ENCODE assay signal across 13 mouse cellular contexts in the genomic region with DNA sequence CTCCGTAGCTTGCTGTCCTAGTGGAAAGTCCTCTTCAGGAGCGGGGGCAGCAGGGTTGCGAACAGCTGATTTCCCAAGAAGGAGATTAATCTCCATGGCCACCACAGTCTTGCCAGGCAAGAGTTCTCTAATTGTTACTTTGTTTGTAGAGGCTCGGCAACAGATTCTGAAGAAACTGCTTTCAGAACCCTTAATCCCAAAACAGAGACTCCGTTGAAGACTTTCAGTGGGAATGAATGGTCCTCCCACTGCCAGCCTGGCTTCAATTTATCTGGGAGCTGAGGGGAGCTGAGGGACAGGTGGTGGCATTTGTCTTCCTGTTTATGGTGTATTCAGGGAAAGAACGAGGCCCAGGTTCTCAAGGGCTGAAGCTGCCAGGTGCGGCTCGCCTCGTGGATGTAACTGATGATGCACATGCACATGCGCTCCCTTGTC.
DNase-seq lines count a peak whose midpoint lies in the region; ATAC-seq and TF ChIP-seq lines count a peak whose summit lies in the region.
"Had no signal": no experiment of that assay in that cellular context is flagged by ENCODE, and none has a peak within 500 bp of the region (broad histone marks: within the 10 kb centered on the region; RNA-seq: fewer than 3 reads in every experiment).

No protein-coding gene starts in this region.

- 35% methylated on average over 10 of the region's 10 CpGs for WGBS in hindbrain, postnatal 0 days
- 69% methylated on average over 10 of the region's 10 CpGs for WGBS in hindbrain, embryonic 12.5 days
- whole genome bisulfite sequencing in forebrain, embryonic 16.5 days, result 29% methylated on average over 10 of the region's 10 CpGs

- TF ChIP-seq CTCF in hindbrain, postnatal 0 days (IDR thresholded peaks at IDR 0.05; ENCODE audit: low read depth), result no peak
- TF ChIP-seq CTCF in testis, adult 2 months (IDR thresholded peaks at IDR 0.05; ENCODE audit: control insufficient read depth, insufficient read depth, insufficient replicate concordance, low read depth, low read length), result no peak

- no peaks in the 10 kb centered on the region for H3K9me3 ChIP-seq in hindbrain, postnatal 0 days (ENCODE audit: low read length)
- H3K9me3 ChIP-seq in hindbrain, embryonic 12.5 days (replicated peaks), result no peaks in the 10 kb centered on the region
- no peaks in the 10 kb centered on the region for H3K9me3 ChIP-seq in forebrain, embryonic 16.5 days (ENCODE audit: control insufficient read depth, low read length)
- H3K9me3 ChIP-seq: heart, embryonic 13.5 days; kidney, embryonic 15.5 days had no signal

- DNase-seq in hindbrain, postnatal 0 days (ENCODE audit: low spot score), result peak; percentile 46
- peak; percentile 53 to 54 for DNase-seq in left cerebral cortex, postnatal 36 days (ENCODE audit: low spot score in 2 of 2)
- no peak for DNase-seq in thymus, postnatal 25 days
- DNase-seq in adipocyte (ENCODE audit: low spot score), result no peak
- DNase-seq: retina, postnatal 1 day had no signal

- peaks cover 4% of the 10 kb centered on the region; the same call in 1 of the 2 replicates for H3K4me1 ChIP-seq in hindbrain, postnatal 0 days (ENCODE audit: insufficient read depth, low read length)
- H3K4me1 ChIP-seq in hindbrain, embryonic 12.5 days, result peaks cover 5% of the 10 kb centered on the region
- peaks cover 2% of the 10 kb centered on the region; the same call in 1 of the 2 replicates for H3K4me1 ChIP-seq in forebrain, embryonic 16.5 days (replicated peaks; ENCODE audit: control insufficient read depth, insufficient read depth, low read length)
- H3K4me1 ChIP-seq in testis, adult 2 months (ENCODE audit: control insufficient read depth, insufficient read depth, low read length), result peaks cover 5% of the 10 kb centered on the region
- H3K4me1 ChIP-seq: kidney, embryonic 15.5 days had no signal

- intact Hi-C loops in left cerebral cortex, postnatal 36 days (cut with DNase I), result loop anchor here (5.0 kb wide), 1 partner anchor 33 kb away; no protein-coding TSS in a partner anchor

- no peak overlapping the region for H3K4me3 ChIP-seq in hindbrain, postnatal 0 days (ENCODE audit: low read length)
- no peak overlapping the region for H3K4me3 ChIP-seq in hindbrain, embryonic 12.5 days
- H3K4me3 ChIP-seq in forebrain, embryonic 16.5 days (replicated peaks; ENCODE audit: low read length), result no peak overlapping the region
- no peak overlapping the region for H3K4me3 ChIP-seq in testis, adult 2 months (ENCODE audit: control insufficient read depth, low read depth, low read length)
- H3K4me3 ChIP-seq: heart, embryonic 13.5 days; kidney, embryonic 15.5 days had no signal

- ATAC-seq in hindbrain, postnatal 0 days, result peak; percentile 55
- ATAC-seq in hindbrain, embryonic 12.5 days (ENCODE audit: low FRiP score), result no peak
- ATAC-seq in forebrain, embryonic 16.5 days, result peak; percentile 12; the same call in 1 of the 2 replicates
- no peak for ATAC-seq in activated CD4-positive, CD25-positive, alpha-beta regulatory T cell, adult 4 months

- no peaks in the 10 kb centered on the region for H3K36me3 ChIP-seq in hindbrain, postnatal 0 days (ENCODE audit: insufficient read depth, low read length)
- no peaks in the 10 kb centered on the region; the same call in 1 of the 2 replicates for H3K36me3 ChIP-seq in hindbrain, embryonic 12.5 days
- H3K36me3 ChIP-seq in forebrain, embryonic 16.5 days (ENCODE audit: control insufficient read depth, insufficient read depth), result no peaks in the 10 kb centered on the region
- H3K36me3 ChIP-seq in testis, adult 2 months (ENCODE audit: control insufficient read depth, insufficient read depth, low read length), result no peaks in the 10 kb centered on the region
- H3K36me3 ChIP-seq: heart, embryonic 13.5 days; kidney, embryonic 15.5 days had no signal

- TF ChIP-seq POLR2A in testis, adult 2 months (IDR thresholded peaks at IDR 0.05; ENCODE audit: control insufficient read depth, low read depth, low read length), result no peak

- H3K9ac ChIP-seq in hindbrain, postnatal 0 days (replicated peaks; ENCODE audit: low read length), result no peak overlapping the region
- H3K9ac ChIP-seq in hindbrain, embryonic 12.5 days, result no peak overlapping the region
- H3K9ac ChIP-seq in forebrain, embryonic 16.5 days (replicated peaks; ENCODE audit: low read depth, low read length), result no peak overlapping the region
- H3K9ac ChIP-seq: heart, embryonic 13.5 days; kidney, embryonic 15.5 days; liver, embryonic 14.5 days had no signal

- H3K4me2 ChIP-seq in hindbrain, postnatal 0 days (ENCODE audit: low read depth, low read length), result no peak overlapping the region
- no peak overlapping the region for H3K4me2 ChIP-seq in hindbrain, embryonic 12.5 days (replicated peaks)
- H3K4me2 ChIP-seq in forebrain, embryonic 16.5 days (ENCODE audit: low read length), result no peak overlapping the region
- H3K4me2 ChIP-seq: heart, embryonic 13.5 days; kidney, embryonic 15.5 days had no signal

- peak overlapping the region; percentile 54; the same call in 1 of the 2 replicates for H3K27ac ChIP-seq in hindbrain, postnatal 0 days
- H3K27ac ChIP-seq in hindbrain, embryonic 12.5 days, result no peak overlapping the region
- no peak overlapping the region for H3K27ac ChIP-seq in forebrain, embryonic 16.5 days (ENCODE audit: low read length)
- peak overlapping the region; percentile 69; the same call in 1 of the 2 replicates for H3K27ac ChIP-seq in testis, adult 2 months (ENCODE audit: control insufficient read depth, insufficient read depth, low read depth, low read length)
- H3K27ac ChIP-seq: heart, embryonic 13.5 days; kidney, embryonic 15.5 days; liver, embryonic 14.5 days had no signal

- H3K27me3 ChIP-seq in hindbrain, postnatal 0 days (ENCODE audit: insufficient read depth, low read length), result no peaks in the 10 kb centered on the region
- no peaks in the 10 kb centered on the region for H3K27me3 ChIP-seq in hindbrain, embryonic 12.5 days
- H3K27me3 ChIP-seq in forebrain, embryonic 16.5 days (replicated peaks; ENCODE audit: control insufficient read depth, insufficient read depth, low read length), result no peaks in the 10 kb centered on the region
- H3K27me3 ChIP-seq in testis, adult 2 months (ENCODE audit: control insufficient read depth, insufficient read depth, low read length), result no peaks in the 10 kb centered on the region
- H3K27me3 ChIP-seq: CH12.LX; heart, embryonic 13.5 days; kidney, embryonic 15.5 days had no signal

Comparison
In these comparisons a context has a peak if more than half of its experiments do, and no peak if none do; other contexts are left out.
1. ATAC-seq: peak in hindbrain, postnatal 0 days (single experiment) and forebrain, embryonic 16.5 days (single experiment); none in hindbrain, embryonic 12.5 days (single experiment) and activated CD4-positive, CD25-positive, alpha-beta regulatory T cell, adult 4 months (single experiment).
2. H3K27ac ChIP-seq: peak in hindbrain, postnatal 0 days (single experiment) and testis, adult 2 months (single experiment); none in hindbrain, embryonic 12.5 days (single experiment) and forebrain, embryonic 16.5 days (single experiment).
3. DNase-seq: peak in hindbrain, postnatal 0 days (single experiment) and left cerebral cortex, postnatal 36 days (2 of 2); none in thymus, postnatal 25 days (single experiment) and adipocyte (single experiment).